Mouse (Mus musculus) gastrocnemius, adult 2 months (tissue): ENCODE measurements around the gene Capg. TPM values are rescaled to one million over a fixed set of nuclear protein-coding genes. Genes with fewer than 3 reads are reported as not detected.

Experiments
- DNase-seq: peaks from one replicate; pipeline ENCODE4 v3.0.0; 2022
- H3K27ac ChIP-seq: fragments of 200-600 bp; 2 replicates; pipeline ENCODE4 v1.8.1; 2022; ENCODE audit warnings: mild to moderate bottlenecking
- H3K4me3 ChIP-seq: fragments of 200-600 bp; 2 replicates; pipeline ENCODE4 v1.8.1; 2022; ENCODE audit warnings: mild to moderate bottlenecking, moderate library complexity
- CTCF ChIP-seq: fragments of 200-600 bp; IDR thresholded peaks from 2 replicates; pipeline ENCODE4 v1.8.1; 2022; ENCODE audit warnings: antibody characterized with exemption, mild to moderate bottlenecking, moderate library complexity
- intact Hi-C: fragments of 180-260 bp; cut with DNase I; formaldehyde crosslinking; loops from one replicate; pipeline ENCODE4 v1.15.1; 2025
- total RNA-seq, 2 experiments: library from RNA; stranded (reverse); gene quantifications; 2 replicates each; pipeline ENCODE4 v1.2.3; 2021

The Capg gene
- total RNA-seq, 2 experiments from 2014 or later = 6.8 to 9.7 TPM

GRCm38 (mm10) chr6:72537998-72538500 is 6.1 kb upstream of the Capg start:
- H3K27ac ChIP-seq = peak overlapping the region; percentile 93
- intact Hi-C loops = no loop called here

GRCm38 (mm10) chr6:72538562-72539031 is 5.6 kb upstream of the Capg start:
- intact Hi-C loops = no loop called here

More at GRCm38 (mm10) chr6:72537998-72538500, 6.1 kb upstream of the Capg start:
- DNase-seq = no peak
- TF ChIP-seq CTCF = no peak
- H3K4me3 ChIP-seq = peak overlapping the region; percentile 89

GRCm38 (mm10) chr6:72543265-72543850 is 833 bp upstream of the Capg start:
- DNase-seq = no peak
- peak overlapping the region; percentile 87 for H3K27ac ChIP-seq
- no peak for TF ChIP-seq CTCF
- intact Hi-C loops = no loop called here
- no peak overlapping the region; the same call in 1 of the 2 replicates for H3K4me3 ChIP-seq

More at GRCm38 (mm10) chr6:72538562-72539031, 5.6 kb upstream of the Capg start:
- TF ChIP-seq CTCF = no peak
- peak overlapping the region; percentile 93 for H3K27ac ChIP-seq
- H3K4me3 ChIP-seq = peak overlapping the region; percentile 89
- DNase-seq = peak; percentile 92

GRCm38 (mm10) chr6:72545377-72545776 is 1.2 kb downstream of the Capg start:
- Histone ChIP-seq H3K4me3 (peak overlapping the region; percentile 4; the same call in 1 of the 2 replicates), H3K27ac (peak overlapping the region; percentile 28; the same call in 1 of the 2 replicates)
- DNase-seq = no peak
- intact Hi-C loops = no loop called here
- TF ChIP-seq CTCF = no peak

- DNase-seq = no peak
- peak; percentile 28 for TF ChIP-seq CTCF
- no peak overlapping the region for H3K4me3 ChIP-seq
- intact Hi-C loops = no loop called here
- no peak overlapping the region for H3K27ac ChIP-seq
Measured at GRCm38 (mm10) chr6:72547121-72547520, 2.9 kb downstream of the Capg start.

- 0 out of 2 replicates have a peak overlapping the region, but pooled peaks have one; percentile 24 for H3K27ac ChIP-seq
- no peak for DNase-seq
- no peak for TF ChIP-seq CTCF
- intact Hi-C loops = no loop called here
- no peak overlapping the region for H3K4me3 ChIP-seq
Measured at GRCm38 (mm10) chr6:72547862-72548261, 3.7 kb downstream of the Capg start.

GRCm38 (mm10) chr6:72549041-72549580 is 4.9 kb downstream of the Capg start:
- intact Hi-C loops = no loop called here
- Histone ChIP-seq H3K27ac (peak overlapping the region; percentile 88), H3K4me3 (peak overlapping the region; percentile 65)
- peak; percentile 75 for DNase-seq
- no peak for TF ChIP-seq CTCF

GRCm38 (mm10) chr6:72550025-72550424 is 5.8 kb downstream of the Capg start:
- TF ChIP-seq CTCF = no peak
- Histone ChIP-seq H3K27ac (peak overlapping the region; percentile 88), H3K4me3 (peak overlapping the region; percentile 65)
- intact Hi-C loops = no loop called here
- DNase-seq = no peak

GRCm38 (mm10) chr6:72550503-72551100 is 6.4 kb downstream of the Capg start:
- Histone ChIP-seq H3K27ac (peak overlapping the region; percentile 88), H3K4me3 (peak overlapping the region; percentile 65)
- no peak for TF ChIP-seq CTCF
- no peak for DNase-seq
- intact Hi-C loops = no loop called here

GRCm38 (mm10) chr6:72552171-72553078 is 8.2 kb downstream of the Capg start:
- Histone ChIP-seq H3K27ac (peak overlapping the region; percentile 88), H3K4me3 (peak overlapping the region; percentile 70)
- peak; percentile 75 for DNase-seq
- peak; percentile 7; the same call in 1 of the 2 replicates for TF ChIP-seq CTCF
- intact Hi-C loops = no loop called here

GRCm38 (mm10) chr6:72553079-72553412 is 8.9 kb downstream of the Capg start:
- intact Hi-C loops = no loop called here
- peak overlapping the region; percentile 70 for H3K4me3 ChIP-seq
- peak overlapping the region; percentile 88 for H3K27ac ChIP-seq
- no peak for TF ChIP-seq CTCF
- DNase-seq = no peak

GRCm38 (mm10) chr6:72560801-72561200 is 16.6 kb downstream of the Capg start:
- intact Hi-C loops = no loop called here
- no peak for DNase-seq
- TF ChIP-seq CTCF = no peak
- Histone ChIP-seq H3K4me3 (no peak overlapping the region), H3K27ac (no peak overlapping the region)
